Mouse (Mus musculus) heart, postnatal 14 days (tissue): ENCODE results near the gene Mum1l1. TPM values are rescaled to one million over a fixed set of nuclear protein-coding genes. Genes with fewer than 3 reads are reported as not detected.
"Not testable (repeated sequence)": the region's sequence is repeated elsewhere in the genome, so short reads cannot be mapped to it uniquely, and the experiment has no call there.

Source experiments
- DNase-seq, 2 experiments: peaks; one replicate each; pipeline ENCODE4 v3.0.0; 2021 to 2022
- intact Hi-C: fragments of 180-260 bp; cut with DNase I; formaldehyde crosslinking; loops from one replicate; pipeline ENCODE4 v1.15.1; 2025
- long read RNA-seq, 2 experiments: library from polyadenylated mRNA; stranded (forward); transcript quantifications; one replicate each; pipeline ENCODE4 v2.0.0; 2021
- total RNA-seq, 2 experiments: library from RNA; stranded (reverse); gene quantifications; 2 replicates each; pipeline ENCODE4 v1.2.3; 2021

Mum1l1 gene
- total RNA-seq = 1 to 10 TPM; 3.0 to 3.2 TPM
- long read RNA-seq, experiment 1, partial matches to known transcripts = 1 of 4 reads
- long read RNA-seq, experiment 1, other reads (novel, unspliced or antisense) = 0 of 4 reads
- long read RNA-seq, experiment 2, partial matches to known transcripts = 1 of 4 reads
- long read RNA-seq, experiment 2, other reads (novel, unspliced or antisense) = 0 of 4 reads

DNA sequence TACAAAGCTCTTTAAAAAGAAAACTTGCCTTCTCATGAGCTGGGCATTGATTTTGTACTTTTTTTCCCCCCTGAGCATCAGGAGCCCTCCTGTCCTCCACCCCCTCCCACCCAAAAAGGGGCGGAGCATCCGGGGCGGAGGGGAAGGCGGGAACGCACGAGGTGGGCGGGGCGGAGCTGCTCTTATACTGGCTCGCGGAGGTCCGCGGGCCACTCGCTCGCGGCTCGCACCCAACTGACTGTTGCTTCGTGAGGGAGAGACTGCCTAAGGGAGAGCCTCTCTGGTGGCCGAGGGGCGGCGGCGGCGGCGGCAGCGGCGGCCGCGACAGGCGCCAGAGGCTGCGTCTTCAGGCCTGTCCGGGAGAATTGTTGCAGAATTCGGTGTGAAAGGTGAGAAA is at the start of gene Mum1l1:
TSS of gene Mum1l1 (plus strand) at position 214 of the 397 bp plus-strand sequence.
- intact Hi-C loops = loop anchor here (10.0 kb wide), 2 partner anchors 155 to 475 kb away; partner anchors contain the start of gene Tbc1d8b
- DNase-seq = peak; percentile 74 to 76

DNA sequence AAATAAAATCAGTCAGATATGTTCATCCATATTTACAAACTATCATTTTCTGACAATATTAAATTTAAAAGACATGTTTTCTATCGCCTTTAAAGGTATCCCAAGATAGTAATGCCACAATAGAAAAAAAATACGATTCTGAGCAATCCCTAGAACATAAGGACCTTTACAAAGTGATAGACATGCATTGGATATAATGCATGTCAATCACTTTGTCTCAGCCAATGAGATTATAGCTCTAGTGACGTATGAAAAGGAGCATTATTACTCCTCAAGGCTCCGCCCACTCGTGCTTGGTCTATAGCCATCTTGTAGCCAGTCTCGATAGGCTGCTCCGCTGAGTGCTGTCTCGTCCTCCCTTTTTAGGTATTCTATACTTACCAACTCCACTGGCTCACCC is 30.9 kb upstream of the Mum1l1 start, which contains the start of gene 4933428M09Rik:
TSS of gene 4933428M09Rik (plus strand) at position 301 of the 400 bp plus-strand sequence.
- no peak for DNase-seq
- intact Hi-C loops = no loop called here

DNA sequence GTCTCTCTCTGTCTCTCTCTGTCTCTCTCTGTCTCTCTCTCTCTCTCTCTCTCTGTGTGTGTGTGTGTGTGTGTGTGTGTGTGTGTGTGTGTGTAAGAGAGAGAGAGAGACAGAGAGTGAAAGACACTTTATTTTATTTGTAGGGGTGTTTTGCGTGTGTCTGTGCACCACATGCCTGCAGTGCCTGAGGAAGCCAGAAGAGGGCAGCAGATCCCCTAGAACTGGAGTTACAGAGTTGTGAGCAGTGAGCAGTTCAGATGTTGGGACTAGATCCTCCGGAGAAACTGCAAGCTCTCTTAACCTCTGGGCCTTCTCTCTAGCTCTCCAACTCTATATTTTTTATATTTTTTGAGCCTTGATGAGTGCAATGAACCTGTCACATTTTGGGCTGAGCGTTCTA is 18.3 kb upstream of the Mum1l1 start:
- DNase-seq, intact Hi-C loops: not testable (repeated sequence)

DNA sequence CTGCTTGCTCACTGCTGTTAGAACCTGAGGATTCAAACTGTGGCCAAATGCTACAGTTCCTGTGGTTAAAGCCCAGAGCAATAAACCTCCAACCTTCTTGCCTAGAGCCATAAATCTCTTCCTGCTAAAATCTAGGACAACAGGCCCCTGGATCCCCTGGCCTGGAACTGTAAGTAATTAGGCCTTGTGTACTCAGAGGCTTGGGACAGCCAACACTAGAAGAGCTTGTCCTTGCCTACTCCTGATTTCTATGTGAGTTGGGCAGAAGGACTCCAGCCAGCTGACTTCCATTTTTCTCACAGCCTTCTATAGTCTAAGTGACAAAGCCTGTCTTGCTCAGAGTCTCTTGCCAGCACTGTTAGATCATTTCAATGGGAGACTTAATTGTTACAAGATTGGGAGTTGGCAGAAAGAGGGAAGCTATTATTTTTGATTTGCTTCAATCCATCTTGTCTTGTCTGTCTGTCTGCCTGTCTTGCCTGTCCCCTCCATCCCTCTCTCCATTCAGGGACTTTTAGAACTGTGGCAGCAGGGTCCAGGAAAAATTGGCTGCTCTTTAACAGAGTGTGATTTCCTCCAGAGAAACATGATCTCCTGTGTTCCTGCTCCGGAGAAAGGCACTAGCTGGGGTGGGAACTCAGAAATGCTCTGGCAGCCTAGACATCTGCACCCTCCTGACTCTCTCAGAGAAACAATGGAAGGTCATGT is 15.1 kb upstream of the Mum1l1 start:
- intact Hi-C loops = no loop called here
- no peak for DNase-seq

DNA sequence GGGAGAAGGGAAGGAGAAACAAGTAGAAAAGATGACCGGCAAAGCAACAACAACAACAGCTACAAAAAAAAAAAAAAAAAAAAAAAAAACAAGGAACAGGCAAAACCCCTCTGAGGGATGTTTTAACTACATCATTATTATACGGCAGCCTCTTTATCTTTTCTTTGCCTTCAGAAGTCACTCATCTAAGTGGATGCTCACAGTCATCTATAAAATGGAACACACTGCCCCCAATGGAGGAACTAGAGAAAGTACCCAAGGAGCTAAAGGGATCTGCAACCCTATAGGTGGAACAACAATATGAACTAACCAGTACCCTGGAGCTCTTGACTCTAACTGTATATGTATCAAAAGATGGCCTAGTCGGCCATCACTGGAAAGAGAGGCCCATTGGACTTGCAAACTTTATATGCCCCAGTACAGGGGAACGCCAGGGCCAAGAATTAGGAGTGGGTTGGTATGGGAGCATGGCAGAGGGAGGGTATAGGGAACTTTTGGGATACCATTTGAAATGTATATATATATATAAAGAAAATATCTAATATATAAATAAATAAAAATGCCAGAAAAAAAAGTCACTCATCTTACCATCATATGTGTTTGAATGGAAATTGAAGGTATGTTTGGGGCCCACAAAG is 532 bp upstream of the Mum1l1 start:
- DNase-seq, intact Hi-C loops: not testable (repeated sequence)

DNA sequence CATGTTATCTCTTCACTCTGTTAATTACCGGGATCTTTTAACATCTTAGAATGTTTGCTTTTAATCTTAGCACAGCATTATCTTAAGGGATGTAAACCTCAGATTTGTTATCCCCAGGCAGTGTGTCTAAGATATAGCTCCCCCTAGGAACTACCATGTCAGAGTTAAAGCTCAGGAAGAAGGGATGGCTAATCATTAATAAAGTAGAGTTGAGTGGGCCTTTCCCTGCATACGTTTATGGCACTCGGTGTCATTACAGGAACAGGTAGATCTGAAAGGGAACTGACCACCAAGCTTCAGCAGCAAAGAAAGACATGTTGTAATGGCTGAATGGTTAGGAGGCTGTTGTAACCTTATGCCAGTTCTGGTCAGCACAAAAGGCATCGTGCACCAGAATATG is 4.9 kb downstream of the Mum1l1 start:
- no peak for DNase-seq
- intact Hi-C loops = loop anchor here (10.0 kb wide), 2 partner anchors 150 to 470 kb away; partner anchors contain the start of gene Tbc1d8b

DNA sequence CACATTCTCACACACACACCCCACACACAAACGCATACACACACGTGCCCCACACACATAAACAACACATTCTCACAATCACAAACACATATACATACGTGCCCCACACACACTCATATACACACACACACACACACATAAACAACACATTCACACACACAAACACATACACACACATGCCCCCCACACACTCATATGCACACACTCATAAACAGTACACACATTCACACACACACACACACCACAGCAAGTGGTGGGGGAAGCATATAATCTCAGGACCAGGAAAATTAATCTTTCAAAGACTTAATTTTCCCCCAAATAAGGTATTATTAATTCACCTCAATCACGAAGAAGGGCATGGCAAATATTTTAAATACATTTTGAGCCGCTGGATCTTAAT is 6.6 kb downstream of the Mum1l1 start:
- intact Hi-C loops = loop anchor here (10.0 kb wide), 2 partner anchors 148 to 468 kb away; partner anchors contain the start of gene Tbc1d8b
- DNase-seq = no peak

DNA sequence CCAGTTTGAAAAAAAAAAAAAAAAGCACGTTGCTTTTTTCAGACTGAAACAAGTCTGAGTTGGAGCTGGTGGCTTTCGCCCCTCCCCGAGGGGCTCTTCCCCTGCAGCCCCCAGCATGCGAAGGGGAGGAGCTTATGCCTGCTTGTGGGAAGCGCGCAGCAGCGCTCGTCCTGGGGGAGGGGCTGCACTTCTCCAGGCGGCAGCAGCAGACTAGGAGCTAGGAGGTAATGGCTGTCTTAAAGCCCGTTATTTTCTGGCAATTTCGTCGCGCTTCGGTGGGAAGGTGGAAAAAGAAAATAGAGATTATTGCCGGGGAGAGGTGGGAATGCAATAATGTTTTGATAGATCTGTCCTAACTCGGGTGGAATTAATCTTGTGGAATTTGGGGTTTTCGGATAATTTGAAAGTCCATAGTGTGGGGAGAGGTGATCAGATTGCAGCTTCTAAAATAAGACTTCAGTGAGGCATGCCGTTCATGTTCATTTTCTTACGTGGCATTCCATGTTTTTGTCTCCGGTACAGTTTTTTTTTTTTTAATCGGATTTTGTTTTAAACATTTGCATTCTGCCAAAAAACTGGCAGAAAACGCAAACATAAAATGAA is 7.2 kb downstream of the Mum1l1 start:
- intact Hi-C loops = loop anchor here (10.0 kb wide), 2 partner anchors 148 to 468 kb away; partner anchors contain the start of gene Tbc1d8b
- peak; percentile 35 to 59 for DNase-seq

DNA sequence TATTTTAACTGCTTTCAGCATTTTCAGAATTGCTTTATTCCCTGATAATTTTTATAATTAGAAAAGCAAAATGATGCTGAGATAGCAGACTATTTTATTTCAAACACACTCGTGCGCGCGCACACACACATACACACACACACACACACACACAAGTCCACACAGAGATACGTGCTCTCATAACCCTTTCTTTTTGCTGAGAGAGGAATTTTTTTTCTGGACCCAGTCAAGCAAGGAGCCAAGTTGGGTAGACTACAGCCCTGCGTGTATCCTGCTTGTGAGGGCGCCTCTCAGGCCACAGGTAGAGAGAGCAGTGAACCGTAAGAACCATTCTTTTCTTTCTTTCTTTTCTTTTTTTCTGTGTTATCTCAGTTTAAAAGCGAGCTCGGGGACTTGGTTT is 7.9 kb downstream of the Mum1l1 start:
- intact Hi-C loops = loop anchor here (10.0 kb wide), 2 partner anchors 147 to 467 kb away; partner anchors contain the start of gene Tbc1d8b
- no peak for DNase-seq

DNA sequence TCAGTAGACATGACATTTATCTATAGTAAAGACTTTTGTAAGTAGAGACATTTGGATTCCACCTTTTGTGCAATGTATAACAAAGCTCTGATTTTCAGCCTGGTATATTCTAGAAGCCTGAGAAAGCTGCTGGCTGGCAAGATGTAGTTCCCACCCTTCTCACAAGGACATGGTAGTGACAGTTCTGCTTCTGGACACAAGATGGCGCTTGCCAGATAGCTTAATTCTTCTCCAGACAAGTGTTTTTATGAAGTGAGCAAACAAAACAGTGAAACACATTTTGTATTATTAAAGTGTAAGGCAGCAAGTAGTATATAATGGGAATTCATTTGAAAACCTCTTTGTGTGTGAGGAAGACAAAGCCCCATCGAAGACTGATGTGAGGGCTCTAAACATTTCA is 9.2 kb downstream of the Mum1l1 start:
- intact Hi-C loops = loop anchor here (10.0 kb wide), 2 partner anchors 146 to 466 kb away; partner anchors contain the start of gene Tbc1d8b
- DNase-seq = peak; percentile 25 to 49

DNA sequence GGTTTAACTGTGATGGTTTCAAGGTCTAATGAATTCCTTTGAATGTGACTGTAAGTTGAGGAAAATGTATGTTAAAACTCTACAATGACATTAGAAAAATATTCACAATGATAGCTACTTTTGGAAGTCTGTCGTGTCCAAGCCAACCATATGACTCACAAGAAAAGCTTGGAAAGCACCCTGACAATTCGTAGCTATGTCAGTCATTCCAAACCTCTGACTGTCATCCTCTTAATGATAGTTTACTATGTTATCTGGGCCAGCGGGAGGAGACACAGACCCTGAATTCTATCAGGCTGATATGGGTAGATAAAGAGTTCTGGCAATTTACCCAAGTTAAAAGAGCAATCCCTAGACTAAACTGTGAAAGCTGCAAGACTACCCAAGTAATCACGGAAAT is 11.0 kb downstream of the Mum1l1 start:
- DNase-seq = no peak
- intact Hi-C loops = no loop called here

DNA sequence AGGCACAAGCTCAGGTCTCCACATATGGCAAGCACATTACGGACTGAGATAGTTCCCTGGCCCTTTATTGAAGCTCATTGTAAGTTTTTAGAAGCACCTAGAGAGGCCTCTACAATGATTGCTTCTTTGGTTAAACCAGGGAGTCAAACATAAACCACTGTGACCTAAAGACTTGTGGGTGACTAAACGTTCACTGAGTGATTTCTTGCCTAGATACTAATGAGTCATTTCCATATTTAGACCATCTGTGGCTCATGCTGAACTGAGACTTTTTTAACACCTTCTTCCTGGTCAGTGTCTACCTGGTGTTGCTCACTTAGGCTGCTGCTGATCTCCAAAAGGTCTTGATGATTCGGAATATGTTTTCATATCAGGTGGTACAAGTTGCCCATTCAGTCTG is 12.1 kb downstream of the Mum1l1 start:
- DNase-seq = no peak
- intact Hi-C loops = no loop called here

DNA sequence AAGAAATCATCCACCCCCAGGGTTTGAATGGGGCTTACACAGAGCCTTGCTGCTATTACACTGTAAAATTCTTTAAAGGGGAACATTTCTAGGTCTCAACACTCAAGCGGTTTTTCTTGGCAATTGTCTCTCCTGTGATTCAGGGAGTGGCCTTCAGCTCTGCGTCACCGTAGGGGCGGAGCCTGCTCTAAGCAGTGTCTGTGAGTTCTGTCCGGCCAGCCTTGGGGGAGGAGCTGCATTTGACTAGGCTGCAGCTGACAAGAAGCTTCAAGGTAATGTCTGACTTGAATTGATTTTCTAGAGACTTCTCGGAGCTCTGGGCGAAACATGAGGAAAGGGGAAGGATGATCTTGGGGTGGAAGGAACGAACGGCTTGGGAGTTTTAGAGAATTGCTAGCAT is 21.3 kb downstream of the Mum1l1 start:
- peak; percentile 60 to 73 for DNase-seq
- intact Hi-C loops = no loop called here

DNA sequence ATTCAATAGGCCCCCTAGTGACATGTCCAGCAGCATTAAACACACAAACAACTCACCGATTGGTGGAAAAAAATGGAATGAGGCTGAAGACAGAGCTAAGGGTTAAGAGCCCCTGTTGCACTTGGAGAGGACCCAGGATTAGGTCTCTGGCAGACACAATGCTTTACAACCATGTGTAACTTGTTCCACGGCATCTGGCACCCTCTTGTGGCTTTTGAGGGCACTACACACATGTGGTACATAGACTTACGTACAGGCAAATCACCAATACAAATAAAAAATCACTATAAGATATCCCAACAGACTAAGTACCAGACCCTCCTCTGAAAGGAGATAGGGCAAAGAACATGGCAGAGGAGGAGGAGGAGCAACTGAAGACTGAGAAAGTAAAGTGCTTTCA is 37.5 kb downstream of the Mum1l1 start:
- intact Hi-C loops = no loop called here
- peak in 1 of 2 experiments; percentile 15 for DNase-seq

DNA sequence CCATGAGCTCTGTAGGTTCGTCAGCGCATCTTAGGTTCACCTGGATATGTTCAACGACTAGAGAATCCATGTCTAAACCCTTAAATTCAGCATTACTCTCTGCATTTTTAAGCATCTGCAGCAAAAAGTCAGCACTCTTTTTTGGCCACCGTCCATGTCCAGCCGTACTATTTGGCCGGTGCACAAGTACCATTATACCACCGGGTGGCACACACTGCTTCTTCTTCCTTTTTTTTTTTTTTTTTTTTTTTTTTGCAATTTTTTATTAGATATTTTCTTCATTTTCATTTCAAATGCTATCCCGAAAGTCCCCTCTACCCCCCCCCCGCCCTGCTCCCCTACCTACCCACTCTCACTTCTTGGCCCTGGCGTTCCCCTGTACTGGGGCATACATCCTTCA is 47.2 kb downstream of the Mum1l1 start:
- intact Hi-C loops = no loop called here
- DNase-seq = no peak

DNA sequence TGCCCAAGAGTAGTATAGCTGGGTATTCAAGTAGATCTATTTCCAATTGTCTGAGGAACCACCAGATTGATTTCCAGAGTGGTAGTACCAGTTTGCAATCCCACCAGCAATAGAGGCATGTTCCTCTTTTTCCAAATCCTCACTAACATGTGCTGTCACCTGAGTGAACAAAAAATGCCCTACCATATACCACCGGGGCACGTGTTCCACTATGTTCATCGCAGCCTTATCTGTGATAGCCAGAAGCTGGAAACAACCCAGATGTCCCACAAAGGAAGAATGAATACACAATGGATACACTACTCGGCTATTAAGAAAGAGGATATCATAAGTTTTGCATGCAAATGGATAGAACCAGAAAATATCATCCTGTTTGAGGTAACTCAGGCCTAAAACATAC is 72.1 kb downstream of the Mum1l1 start:
- DNase-seq = no peak
- intact Hi-C loops = no loop called here

Other genes starting within 250 kb of the Mum1l1 start
- gene Serpina7, start 124.8 kb upstream of the Mum1l1 start, total RNA-seq = not detected
- gene 4930513O06Rik, start 123.8 kb upstream of the Mum1l1 start, total RNA-seq = not detected
- gene 4933428M09Rik, start 30.8 kb upstream of the Mum1l1 start, total RNA-seq = not detected
- not detected for gene Trap1a, start 123.6 kb downstream of the Mum1l1 start, total RNA-seq